Mouse (Mus musculus) kidney, adult 9 months (tissue): ENCODE data around the gene Eci2.

Experiments used
- DNase-seq: peaks from one replicate; pipeline ENCODE4 v3.0.0; 2022

The Eci2 gene

DNA sequence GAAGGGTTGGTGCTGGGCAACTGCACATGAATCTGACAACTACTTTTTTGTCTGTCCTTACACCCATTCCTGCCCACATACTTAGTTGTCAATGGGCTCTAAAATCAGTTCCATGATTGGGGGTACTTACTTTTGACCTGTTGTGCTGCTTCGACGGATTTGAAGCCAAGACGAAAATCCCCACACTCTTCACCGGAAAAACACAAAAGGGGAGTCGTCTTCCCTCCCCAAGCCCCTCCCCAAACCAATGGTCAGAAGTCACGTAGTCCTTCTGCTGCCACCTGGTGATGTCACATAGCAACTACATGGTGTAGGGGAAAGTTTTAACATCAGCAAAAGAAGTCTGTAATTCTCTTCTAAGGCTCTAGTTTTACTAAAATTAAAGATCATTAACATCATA is at the start of gene Eci2:
Eci2 (minus strand) TSS at position 218 of the 400 bp plus-strand sequence.
- peak; percentile 68 for DNase-seq

- DNase-seq: no peak
Observed at GRCm38 (mm10) chr13:35074862-35075261, 48.0 kb upstream of the Eci2 start.

- DNase-seq: no peak
Observed at GRCm38 (mm10) chr13:35070485-35071472, 43.9 kb upstream of the Eci2 start.

GRCm38 (mm10) chr13:35067084-35067483 is 40.2 kb upstream of the Eci2 start:
- DNase-seq: peak; percentile 90

GRCm38 (mm10) chr13:35066033-35066432 is 39.1 kb upstream of the Eci2 start:
- DNase-seq: peak; percentile 34

GRCm38 (mm10) chr13:35064381-35064780 is 37.5 kb upstream of the Eci2 start:
- DNase-seq: no peak

DNA sequence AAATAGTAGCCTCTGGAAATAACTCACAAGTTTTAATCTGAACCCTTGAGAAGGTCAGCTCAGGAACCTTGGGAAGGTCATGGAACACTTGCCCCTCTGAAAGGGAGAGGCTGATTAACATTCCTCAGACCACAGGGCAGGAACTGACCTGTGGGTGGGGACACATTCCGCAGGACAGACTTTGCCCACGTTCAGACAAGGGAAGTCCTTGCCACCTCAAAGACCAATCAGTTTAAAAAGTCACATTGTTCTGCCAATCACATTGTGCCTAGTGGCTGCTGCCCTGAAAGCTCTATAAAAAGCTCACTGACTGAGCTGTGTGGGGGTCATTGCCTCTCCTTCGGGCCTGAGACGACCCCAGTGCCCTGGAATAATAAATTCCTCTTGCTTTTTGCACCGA is 31.2 kb upstream of the Eci2 start:
- peak; percentile 82 for DNase-seq

DNA sequence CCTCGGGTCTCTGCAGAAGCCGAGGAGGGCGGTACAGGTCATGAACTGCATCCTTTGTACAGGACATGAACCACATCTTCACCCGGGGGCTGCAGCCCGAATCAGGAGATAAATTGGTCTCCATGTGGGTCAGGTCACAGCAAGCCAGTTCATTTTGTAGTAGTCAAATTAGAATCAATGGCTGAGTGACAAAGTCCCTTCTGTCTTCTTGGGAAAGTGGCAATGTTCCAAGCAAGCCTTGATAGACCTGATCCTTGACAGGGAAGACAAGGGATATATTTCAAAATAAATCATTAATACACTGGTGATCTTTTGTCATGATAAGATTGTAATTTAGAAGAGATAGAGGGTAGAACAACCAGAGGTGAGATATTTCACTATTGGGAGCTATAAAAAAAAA is 9.6 kb upstream of the Eci2 start:
- peak; percentile 71 for DNase-seq

- DNase-seq: no peak
Observed at GRCm38 (mm10) chr13:35035731-35036130, 8.8 kb upstream of the Eci2 start.

DNA sequence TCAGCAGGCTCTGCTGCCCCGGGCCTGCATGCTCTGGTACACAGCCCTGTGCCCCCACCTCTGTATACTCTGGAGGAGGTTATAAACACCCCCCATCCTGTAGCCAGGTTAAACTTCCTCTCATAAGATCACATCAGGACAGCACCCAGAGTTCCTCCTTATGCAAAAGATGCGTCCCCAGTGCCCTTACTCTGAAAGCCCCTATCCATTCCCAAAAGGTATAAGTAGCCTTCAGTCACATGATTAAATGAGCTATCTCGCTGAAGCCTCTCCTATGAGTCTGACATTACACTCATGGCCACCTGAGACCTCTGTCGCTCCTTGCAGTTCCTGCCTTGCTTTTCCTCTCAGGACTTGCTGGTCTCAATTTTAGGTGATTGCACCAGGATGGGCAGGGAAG is 6.7 kb upstream of the Eci2 start:
- no peak for DNase-seq

- DNase-seq: no peak
Observed at GRCm38 (mm10) chr13:35031684-35032082, 4.8 kb upstream of the Eci2 start.

GRCm38 (mm10) chr13:35030979-35031683 is 4.2 kb upstream of the Eci2 start:
- peak; percentile 35 for DNase-seq

- no peak for DNase-seq
Observed at GRCm38 (mm10) chr13:35028365-35028764, 1.5 kb upstream of the Eci2 start.

DNA sequence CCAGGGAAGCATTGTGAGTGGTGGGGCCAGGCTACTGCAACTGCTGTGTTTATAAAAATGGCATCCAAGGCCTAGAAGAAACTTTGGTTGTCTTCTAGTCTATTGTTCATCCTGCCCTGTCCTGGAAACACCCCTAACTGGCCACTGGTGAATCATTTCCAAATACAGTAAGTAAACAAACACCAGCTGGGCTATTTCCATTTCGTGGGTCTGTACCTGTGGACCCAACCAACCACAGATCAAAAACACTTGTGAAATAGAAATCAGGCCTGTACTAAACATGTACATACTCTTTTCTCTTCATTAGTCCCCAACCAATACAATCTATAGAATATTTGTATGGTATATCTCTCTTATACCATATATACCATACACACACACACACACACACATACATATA is 3.5 kb downstream of the Eci2 start:
- peak; percentile 31 for DNase-seq

- no peak for DNase-seq
Observed at GRCm38 (mm10) chr13:35020383-35020782, 6.5 kb downstream of the Eci2 start.

GRCm38 (mm10) chr13:35018866-35019536 is 7.9 kb downstream of the Eci2 start:
- DNase-seq: no peak

DNA sequence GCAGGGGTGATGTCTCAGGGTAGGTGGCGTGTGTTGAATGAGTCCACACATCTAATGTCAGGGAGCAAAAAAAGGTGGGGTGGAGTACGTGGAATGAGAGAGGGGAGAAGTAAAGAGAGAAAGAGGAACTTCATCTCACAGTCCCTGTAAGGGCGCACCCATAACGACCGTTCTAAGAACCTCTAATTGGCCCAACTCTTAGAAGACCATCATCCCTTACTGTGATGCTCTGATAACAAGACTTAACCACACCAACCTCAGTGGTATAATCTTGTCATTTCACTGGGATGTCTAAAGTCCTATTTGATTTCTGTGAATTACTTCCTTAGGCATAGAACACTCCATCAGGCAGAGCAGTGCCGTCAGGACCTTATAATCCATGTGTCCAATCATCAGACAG is 9.5 kb downstream of the Eci2 start:
- DNase-seq: no peak

- no peak for DNase-seq
Observed at GRCm38 (mm10) chr13:35016067-35016466, 10.8 kb downstream of the Eci2 start.

DNA sequence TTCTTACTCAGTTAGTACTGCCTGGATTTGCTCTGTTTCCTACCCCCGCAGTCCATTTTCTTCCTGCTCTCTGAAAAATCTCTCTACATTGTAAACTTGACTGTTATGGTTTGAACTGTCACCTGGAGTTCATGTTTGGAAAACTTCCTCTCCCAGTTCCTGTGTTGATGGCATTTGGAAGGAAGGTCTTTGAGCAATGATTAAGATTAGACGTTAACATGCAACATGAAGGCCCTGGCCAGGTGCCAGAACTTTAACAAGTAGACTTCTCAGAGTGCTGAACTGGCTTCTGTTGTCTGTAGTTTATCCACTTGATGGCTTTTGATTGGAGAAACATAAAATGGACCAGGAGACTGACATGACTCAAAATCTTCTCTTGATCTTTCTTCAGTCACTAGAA is 31.0 kb downstream of the Eci2 start:
- DNase-seq: peak; percentile 69

- DNase-seq: peak; percentile 99
Observed at GRCm38 (mm10) chr13:34993983-34994811, 32.7 kb downstream of the Eci2 start.

DNA sequence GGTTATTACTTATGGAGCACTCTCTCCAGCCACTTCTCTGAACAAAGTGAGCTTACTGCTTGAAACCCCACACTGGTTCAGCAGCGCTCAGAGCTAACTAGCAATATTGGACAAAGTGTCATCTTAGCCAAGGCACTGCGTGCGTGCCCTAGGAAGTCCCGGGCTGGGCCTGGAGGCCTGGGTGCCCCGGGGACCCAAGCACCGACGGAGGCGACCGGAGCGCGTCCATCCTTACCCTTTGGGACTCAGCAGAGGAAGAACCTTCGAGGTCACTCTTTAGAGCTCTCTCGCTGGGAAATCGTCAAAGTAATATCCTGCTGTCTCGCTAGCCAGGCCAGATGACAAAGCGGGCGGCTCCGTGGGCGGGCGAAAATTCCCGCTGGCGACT is 33.3 kb downstream of the Eci2 start:
- DNase-seq: no peak

GRCm38 (mm10) chr13:34993085-34993484 is 33.8 kb downstream of the Eci2 start:
- DNase-seq: peak; percentile 37
